Mouse (Mus musculus) hindbrain, embryonic 15.5 days (tissue): ENCODE data around the gene Slc7a5. TPM values are rescaled to one million over a fixed set of nuclear protein-coding genes. Genes with fewer than 3 reads are reported as not detected.

Experiments
- ATAC-seq: fragments of 200-750 bp; cut with Nextera tagmentation; 2 replicates; pipeline ENCODE4 v1.8.0; 2017; ENCODE audit warnings: low read depth, moderate number of reproducible peaks, moderate TSS enrichment; ENCODE audit not compliant: low FRiP score
- H3K27ac ChIP-seq: fragments of 300-500 bp; sonication (generic); replicated peaks from 2 replicates; pipeline ENCODE4 v1.5.1; 2015; ENCODE audit warnings: mild to moderate bottlenecking, inconsistent platforms
- H3K27me3 ChIP-seq: fragments of 300-500 bp; sonication (generic); 2 replicates; pipeline ENCODE4 v1.6.1; 2015; ENCODE audit warnings: control low read depth, inconsistent platforms
- H3K36me3 ChIP-seq: fragments of 300-500 bp; sonication (generic); 2 replicates; pipeline ENCODE4 v1.6.1; 2015; ENCODE audit warnings: control low read depth, inconsistent platforms
- H3K4me1 ChIP-seq: fragments of 300-500 bp; sonication (generic); replicated peaks from 2 replicates; pipeline ENCODE4 v1.6.1; 2015; ENCODE audit warnings: control low read depth, inconsistent platforms
- H3K4me2 ChIP-seq: fragments of 300-500 bp; sonication (generic); 2 replicates; pipeline ENCODE4 v1.6.1; 2015; ENCODE audit warnings: moderate library complexity, mild to moderate bottlenecking, inconsistent platforms
- H3K4me3 ChIP-seq: fragments of 300-500 bp; sonication (generic); 2 replicates; pipeline ENCODE4 v1.5.1; 2015; ENCODE audit warnings: mild to moderate bottlenecking, inconsistent platforms
- H3K9ac ChIP-seq: fragments of 300-500 bp; sonication (generic); 2 replicates; pipeline ENCODE4 v1.6.1; 2015; ENCODE audit warnings: inconsistent platforms
- H3K9me3 ChIP-seq: fragments of 300-500 bp; sonication (generic); 2 replicates; pipeline ENCODE4 v1.6.1; 2016; ENCODE audit warnings: control low read depth, inconsistent platforms
- WGBS: fragments of 180-500 bp; shearing (Covaris S2); methylation state at CpG from one replicate; pipeline ENCODE4 v1.1.7; 2015; 5-methylcytosine and 5-hydroxymethylcytosine counted together
- polyA plus RNA-seq: library from polyadenylated mRNA; unstranded; fragments of >200 nt; fragmentation: Nextera tagmentation; extraction: Ambion mirVana; gene quantifications from 2 replicates; pipeline ENCODE4 v1.2.1, GENCODE M21; 2015

Gene Slc7a5
- polyA plus RNA-seq, 1 experiment from 2014 or later = 59.2 TPM

DNA sequence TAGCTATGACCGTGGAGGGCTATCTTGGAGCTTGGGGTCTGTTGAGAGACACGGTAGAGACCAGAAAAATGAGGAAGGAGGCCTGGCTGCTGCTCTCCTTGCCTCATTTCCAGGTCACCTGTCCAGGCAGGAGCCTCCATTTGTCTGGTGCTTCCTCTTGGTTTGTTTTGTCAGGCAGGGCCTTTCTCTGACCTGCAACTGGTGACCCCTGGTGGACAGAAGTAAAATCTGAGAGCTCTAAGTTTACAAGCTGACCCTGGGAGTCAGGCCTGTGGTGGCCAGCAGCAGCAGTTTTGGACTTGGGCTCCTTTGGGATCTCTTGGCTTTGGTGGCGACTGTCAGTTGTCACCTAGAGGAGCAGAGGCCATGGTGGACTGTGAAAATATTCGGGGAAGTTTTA, 27.0 kb upstream of the Slc7a5 start:
- 49% methylated on average over 4 of the region's 4 CpGs for WGBS
- Histone ChIP-seq H3K27ac (peak overlapping the region; percentile 85), H3K27me3 (no peaks in the 10 kb centered on the region), H3K4me1 (peaks cover 26% of the 10 kb centered on the region), H3K9me3 (no peaks in the 10 kb centered on the region), H3K4me3 (no peak overlapping the region), H3K36me3 (no peaks in the 10 kb centered on the region), H3K4me2 (no peak overlapping the region), H3K9ac (no peak overlapping the region)
- no peak for ATAC-seq

- Histone ChIP-seq H3K4me1 (peaks cover 26% of the 10 kb centered on the region), H3K27ac (peak overlapping the region; percentile 25; the same call in 1 of the 2 replicates), H3K9ac (no peak overlapping the region), H3K9me3 (no peaks in the 10 kb centered on the region), H3K36me3 (no peaks in the 10 kb centered on the region), H3K4me3 (no peak overlapping the region), H3K4me2 (no peak overlapping the region), H3K27me3 (no peaks in the 10 kb centered on the region)
- 82% methylated on average over 14 of the region's 14 CpGs for WGBS
- ATAC-seq = no peak
These were observed 25.4 kb upstream of the Slc7a5 start for GRCm38 (mm10) chr8:121932668-121933520.

DNA sequence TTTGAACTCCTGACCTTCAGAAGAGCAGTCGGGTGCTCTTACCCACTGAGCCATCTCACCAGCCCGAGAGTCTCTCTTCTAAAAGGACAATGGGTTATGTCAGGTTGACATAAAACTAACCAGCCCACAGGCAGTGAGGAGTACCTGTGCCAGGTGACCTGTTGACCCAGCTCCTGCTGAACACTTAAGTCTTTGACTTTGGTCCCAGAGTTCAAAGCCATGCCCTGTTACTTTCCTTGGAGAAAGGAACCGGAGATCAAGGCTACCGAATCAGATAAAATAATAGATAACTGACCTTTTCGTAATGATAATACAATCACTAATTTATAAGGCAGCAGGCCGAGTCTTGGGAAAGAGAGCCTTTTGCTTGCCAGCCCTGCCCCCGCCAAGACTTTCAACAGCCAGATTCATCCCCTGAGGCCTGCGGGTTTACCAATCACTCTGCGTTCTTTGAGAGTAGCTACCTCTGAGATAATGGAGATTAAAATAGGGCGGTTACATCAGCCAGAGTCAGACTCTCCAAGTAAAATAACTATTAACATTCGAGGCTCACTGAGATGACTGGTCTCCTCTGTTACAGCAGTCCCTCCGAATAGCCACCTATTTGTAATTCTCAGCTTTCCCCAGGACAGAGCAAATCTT, 24.7 kb upstream of the Slc7a5 start:
- no peaks in the 10 kb centered on the region for H3K9me3 ChIP-seq
- peak overlapping the region; percentile 25; the same call in 1 of the 2 replicates for H3K27ac ChIP-seq
- no peak overlapping the region for H3K9ac ChIP-seq
- H3K27me3 ChIP-seq = no peaks in the 10 kb centered on the region
- no peak overlapping the region for H3K4me3 ChIP-seq
- no peak overlapping the region for H3K4me2 ChIP-seq
- H3K36me3 ChIP-seq = no peaks in the 10 kb centered on the region
- WGBS = 66% methylated on average over 12 of the region's 12 CpGs
- no peak for ATAC-seq
- H3K4me1 ChIP-seq = peaks cover 26% of the 10 kb centered on the region

GRCm38 (mm10) chr8:121931571-121931970, 24.1 kb upstream of the Slc7a5 start:
- Histone ChIP-seq H3K4me3 (no peak overlapping the region), H3K4me2 (no peak overlapping the region), H3K9ac (no peak overlapping the region), H3K27me3 (no peaks in the 10 kb centered on the region), H3K27ac (no peak overlapping the region), H3K36me3 (no peaks in the 10 kb centered on the region), H3K4me1 (peaks cover 24% of the 10 kb centered on the region), H3K9me3 (no peaks in the 10 kb centered on the region)
- ATAC-seq = no peak
- WGBS = 82% methylated on average over 7 of the region's 7 CpGs

GRCm38 (mm10) chr8:121930047-121930446, 22.6 kb upstream of the Slc7a5 start:
- H3K9ac ChIP-seq = no peak overlapping the region
- H3K4me2 ChIP-seq = no peak overlapping the region
- H3K27me3 ChIP-seq = no peaks in the 10 kb centered on the region
- peaks cover 12% of the 10 kb centered on the region for H3K4me1 ChIP-seq
- 89% methylated on average over 4 of the region's 4 CpGs for WGBS
- no peaks in the 10 kb centered on the region for H3K36me3 ChIP-seq
- H3K4me3 ChIP-seq = no peak overlapping the region
- ATAC-seq = no peak
- no peaks in the 10 kb centered on the region for H3K9me3 ChIP-seq
- no peak overlapping the region for H3K27ac ChIP-seq

- Histone ChIP-seq H3K27ac (no peak overlapping the region), H3K4me1 (no peaks in the 10 kb centered on the region), H3K27me3 (no peaks in the 10 kb centered on the region), H3K9ac (no peak overlapping the region), H3K36me3 (no peaks in the 10 kb centered on the region), H3K4me3 (no peak overlapping the region), H3K9me3 (no peaks in the 10 kb centered on the region), H3K4me2 (no peak overlapping the region)
- ATAC-seq = no peak
- WGBS = 42% methylated on average over 8 of the region's 8 CpGs
These were observed 19.8 kb upstream of the Slc7a5 start for GRCm38 (mm10) chr8:121927316-121927715.

DNA sequence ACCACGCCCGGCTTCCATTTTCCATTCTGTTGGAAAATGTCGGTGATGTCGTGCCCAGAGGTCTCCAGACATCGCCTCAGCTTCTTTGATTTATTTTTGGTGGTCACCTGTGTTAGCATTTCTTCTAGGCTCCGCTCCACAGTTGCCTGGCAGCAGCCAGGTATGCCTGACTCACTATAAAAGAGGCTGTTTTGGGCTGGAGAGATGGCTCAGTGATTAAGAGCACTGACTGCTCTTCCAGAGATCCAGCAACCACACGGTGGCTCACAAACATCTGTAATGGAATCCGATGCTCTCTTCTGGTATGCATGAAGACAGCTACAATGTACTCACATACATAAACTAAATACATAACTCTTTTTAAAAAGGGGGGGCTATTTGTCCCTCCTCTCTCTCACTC, 18.8 kb upstream of the Slc7a5 start:
- WGBS = 70% methylated on average over 8 of the region's 8 CpGs
- Histone ChIP-seq H3K9me3 (no peaks in the 10 kb centered on the region), H3K4me1 (no peaks in the 10 kb centered on the region), H3K27ac (no peak overlapping the region), H3K27me3 (no peaks in the 10 kb centered on the region), H3K4me2 (no peak overlapping the region), H3K9ac (no peak overlapping the region), H3K4me3 (no peak overlapping the region), H3K36me3 (no peaks in the 10 kb centered on the region)
- no peak for ATAC-seq

- no peak overlapping the region for H3K9ac ChIP-seq
- no peaks in the 10 kb centered on the region for H3K4me1 ChIP-seq
- H3K4me3 ChIP-seq = no peak overlapping the region
- no peak overlapping the region for H3K27ac ChIP-seq
- 30% methylated on average over 10 of the region's 10 CpGs for WGBS
- no peaks in the 10 kb centered on the region for H3K36me3 ChIP-seq
- no peak overlapping the region for H3K4me2 ChIP-seq
- ATAC-seq = peak; percentile 23; the same call in 1 of the 2 replicates
- no peaks in the 10 kb centered on the region for H3K27me3 ChIP-seq
- H3K9me3 ChIP-seq = no peaks in the 10 kb centered on the region
These were observed 18.1 kb upstream of the Slc7a5 start for GRCm38 (mm10) chr8:121925624-121926023.

- Histone ChIP-seq H3K27ac (no peak overlapping the region), H3K4me2 (no peak overlapping the region), H3K4me3 (no peak overlapping the region), H3K4me1 (no peaks in the 10 kb centered on the region), H3K9me3 (no peaks in the 10 kb centered on the region), H3K9ac (no peak overlapping the region), H3K36me3 (no peaks in the 10 kb centered on the region), H3K27me3 (no peaks in the 10 kb centered on the region)
- ATAC-seq = no peak
- WGBS = 90% methylated on average over 5 of the region's 5 CpGs
These were observed 17.2 kb upstream of the Slc7a5 start for GRCm38 (mm10) chr8:121924681-121925080.

DNA sequence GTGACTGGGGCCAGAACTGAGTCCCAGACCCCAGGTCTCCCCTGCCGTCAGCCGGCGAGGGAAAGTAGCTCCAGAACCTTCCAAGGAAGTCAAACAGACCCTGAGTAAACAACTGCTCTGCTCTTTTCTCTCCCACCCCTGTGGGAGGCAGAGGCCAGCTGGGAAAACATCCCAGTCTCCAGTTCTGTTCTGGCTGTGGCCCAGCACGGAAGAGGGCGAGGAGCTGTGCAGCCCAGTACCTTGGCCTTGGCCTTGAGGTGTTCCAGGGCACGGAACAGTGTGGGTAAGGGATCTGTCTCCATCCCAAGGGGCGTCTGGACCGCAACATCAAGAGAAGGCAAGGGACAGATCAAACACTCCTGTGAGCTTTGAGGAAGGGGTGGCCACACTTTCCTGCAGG, 14.6 kb upstream of the Slc7a5 start:
- H3K4me3 ChIP-seq = no peak overlapping the region
- H3K9me3 ChIP-seq = no peaks in the 10 kb centered on the region
- no peak overlapping the region for H3K9ac ChIP-seq
- ATAC-seq = peak; percentile 68
- H3K27me3 ChIP-seq = no peaks in the 10 kb centered on the region
- H3K4me2 ChIP-seq = no peak overlapping the region
- no peaks in the 10 kb centered on the region for H3K36me3 ChIP-seq
- no peaks in the 10 kb centered on the region for H3K4me1 ChIP-seq
- H3K27ac ChIP-seq = peak overlapping the region; percentile 16; the same call in 1 of the 2 replicates
- 66% methylated on average over 8 of the region's 8 CpGs for WGBS

DNA sequence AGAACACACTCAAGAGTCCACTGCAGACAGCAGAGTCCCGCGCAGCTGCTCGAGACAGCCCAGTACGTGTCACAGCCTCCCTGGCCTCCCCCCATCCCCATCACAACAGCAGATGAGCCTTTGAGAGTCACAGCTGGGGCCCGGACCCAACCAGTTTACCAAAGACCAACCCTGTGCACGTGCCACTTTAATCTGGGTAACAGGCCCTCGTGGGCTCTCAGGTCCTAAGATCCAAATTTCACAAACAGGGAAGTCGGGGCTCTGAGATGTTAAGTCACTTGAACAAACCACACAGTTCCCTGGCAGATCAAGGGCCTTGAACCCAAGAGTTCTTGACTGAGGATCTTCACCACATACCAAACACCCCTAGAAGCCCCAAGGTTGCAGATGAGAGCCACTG, 14.1 kb upstream of the Slc7a5 start:
- Histone ChIP-seq H3K9ac (no peak overlapping the region), H3K36me3 (no peaks in the 10 kb centered on the region), H3K27me3 (no peaks in the 10 kb centered on the region), H3K9me3 (no peaks in the 10 kb centered on the region), H3K4me1 (no peaks in the 10 kb centered on the region), H3K4me3 (no peak overlapping the region), H3K4me2 (no peak overlapping the region), H3K27ac (peak overlapping the region; percentile 16)
- no peak; the same call in 1 of the 2 replicates for ATAC-seq
- WGBS = 66% methylated on average over 8 of the region's 8 CpGs

DNA sequence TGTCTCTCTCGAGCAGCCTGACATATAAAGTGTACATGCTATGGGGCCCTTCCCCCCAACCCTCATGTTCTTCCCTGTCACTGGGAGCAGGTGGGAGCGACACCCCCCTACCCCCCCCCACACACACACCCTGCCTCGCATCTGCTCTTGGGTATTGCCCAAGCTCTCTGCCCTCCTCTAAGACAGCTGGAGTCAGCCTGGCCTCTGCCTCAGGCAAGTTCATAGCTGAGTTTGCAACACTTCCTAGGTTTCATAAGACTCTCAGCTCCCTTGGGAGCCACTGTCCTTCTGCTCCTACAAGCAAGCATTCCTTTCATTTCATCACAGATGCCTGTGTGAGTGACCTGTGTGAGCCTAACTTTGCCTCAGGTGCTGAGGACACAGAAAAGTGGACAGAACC, 12.2 kb upstream of the Slc7a5 start:
- H3K9ac ChIP-seq = no peak overlapping the region
- H3K36me3 ChIP-seq = no peaks in the 10 kb centered on the region
- no peak overlapping the region for H3K4me3 ChIP-seq
- H3K9me3 ChIP-seq = no peaks in the 10 kb centered on the region
- H3K27me3 ChIP-seq = no peaks in the 10 kb centered on the region
- H3K4me2 ChIP-seq = no peak overlapping the region
- ATAC-seq = no peak
- no peak overlapping the region for H3K27ac ChIP-seq
- WGBS = 43% methylated on average over 3 of the region's 3 CpGs
- H3K4me1 ChIP-seq = no peaks in the 10 kb centered on the region
